Mouse (Mus musculus) stomach, postnatal 0 days (tissue): ENCODE data around the gene Ccnjl.

Source experiments
- CTCF ChIP-seq: IDR thresholded peaks from 2 replicates; pipeline ENCODE4 v1.5.1; 2016; ENCODE audit warnings: antibody characterized with exemption, low read depth, mild to moderate bottlenecking, moderate library complexity
- EP300 ChIP-seq: optimal IDR thresholded peaks from 2 replicates; pipeline ENCODE3; 2016; ENCODE audit warnings: antibody characterized with exemption

DNA sequence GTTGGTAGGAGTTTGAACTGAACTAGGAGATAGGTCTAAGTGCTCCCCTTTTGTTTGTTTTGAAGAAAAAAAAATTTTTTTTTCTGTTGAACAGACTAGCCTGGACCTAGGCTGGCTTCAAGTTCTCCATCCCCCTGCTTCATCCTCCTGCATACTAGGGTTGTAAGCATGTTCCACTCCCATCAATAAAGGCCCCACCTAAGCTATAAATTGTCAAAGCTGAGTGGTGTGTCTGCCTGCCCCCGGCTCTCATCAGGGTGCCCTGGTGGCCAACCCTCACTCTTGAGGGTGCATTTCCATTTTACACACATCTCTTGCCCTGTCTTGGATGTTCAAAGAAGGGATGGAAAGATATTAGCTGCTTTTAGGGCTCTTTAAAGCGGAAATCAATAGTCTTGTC, 36.8 kb downstream of the Ccnjl start:
- no peak for TF ChIP-seq CTCF
- no peak for TF ChIP-seq EP300
